Mouse (Mus musculus) liver, embryonic 14.5 days (tissue): ENCODE results near the gene Cd9. TPM values are rescaled to one million over a fixed set of nuclear protein-coding genes. Genes with fewer than 3 reads are reported as not detected.

ENCODE experiments used
- ATAC-seq: fragments of 200-750 bp; cut with Nextera tagmentation; 2 replicates; pipeline ENCODE4 v1.8.0; 2017; ENCODE audit warnings: moderate number of reproducible peaks, mild to moderate bottlenecking, moderate library complexity; ENCODE audit not compliant: insufficient read depth
- DNase-seq, 3 experiments: peaks; one replicate each; pipeline ENCODE4 v3.0.0-alpha.2; 2012 to 2013; ENCODE audit warnings: low read depth in 3 of 3, low spot score in 3 of 3
- H3K27ac ChIP-seq: fragments of 300-500 bp; sonication (generic); 2 replicates; pipeline ENCODE4 v1.5.1; 2014; ENCODE audit warnings: moderate library complexity, mild to moderate bottlenecking, control low read depth, inconsistent platforms
- H3K27me3 ChIP-seq: fragments of 300-500 bp; sonication (generic); 2 replicates; pipeline ENCODE4 v1.6.1; 2014; ENCODE audit warnings: mild to moderate bottlenecking, low read length, moderate library complexity; ENCODE audit not compliant: control insufficient read depth, insufficient read depth
- H3K36me3 ChIP-seq: fragments of 300-500 bp; sonication (generic); replicated peaks from 2 replicates; pipeline ENCODE4 v1.6.1; 2014; ENCODE audit warnings: low read depth; ENCODE audit not compliant: control insufficient read depth, insufficient read depth
- H3K4me1 ChIP-seq, 2 experiments: fragments of 200-500 bp in 1 of 2; fragments of 300-500 bp in 1 of 2; sonication (generic) in 1 of 2; replicated peaks; 2 replicates each; pipeline ENCODE4 v1.6.1; 2012 to 2014; ENCODE audit warnings: antibody characterized with exemption in 1 of 2, inconsistent platforms in 1 of 2, low read length in 1 of 2; ENCODE audit not compliant: control insufficient read depth in 2 of 2, insufficient read depth in 2 of 2
- H3K4me2 ChIP-seq: fragments of 300-500 bp; sonication (generic); 2 replicates; pipeline ENCODE4 v1.6.1; 2014; ENCODE audit warnings: low read depth, mild to moderate bottlenecking, control low read depth, moderate library complexity
- H3K4me3 ChIP-seq, 2 experiments: fragments of 200-500 bp in 1 of 2; fragments of 300-500 bp in 1 of 2; sonication (generic) in 1 of 2; 2 replicates each; pipeline ENCODE4 v1.5.1; 2012 to 2014; ENCODE audit warnings: low read depth in 2 of 2, low read length in 2 of 2, mild to moderate bottlenecking in 2 of 2, control low read depth in 1 of 2, inconsistent platforms in 1 of 2, moderate library complexity in 1 of 2; ENCODE audit not compliant: insufficient read depth in 1 of 2
- H3K9ac ChIP-seq: fragments of 300-500 bp; sonication (generic); replicated peaks from 2 replicates; pipeline ENCODE4 v1.6.1; 2014; ENCODE audit warnings: mild to moderate bottlenecking, control low read depth, moderate library complexity
- H3K9me3 ChIP-seq: fragments of 300-500 bp; sonication (generic); 2 replicates; pipeline ENCODE4 v1.6.1; 2016; ENCODE audit warnings: low read length, mixed read lengths; ENCODE audit not compliant: control insufficient read depth
- CTCF ChIP-seq: IDR thresholded peaks from 2 replicates; pipeline ENCODE4 v1.5.1; 2016; ENCODE audit warnings: antibody characterized with exemption, low read depth, control low read depth
- EP300 ChIP-seq: IDR thresholded peaks from 2 replicates; pipeline ENCODE4 v1.6.1; 2016; ENCODE audit warnings: antibody characterized with exemption, low read depth
- WGBS: fragments of 180-500 bp; shearing (Covaris S2); extraction: QIAGEN DNeasy Blood & Tissue Kit; methylation state at CpG from one replicate; pipeline ENCODE4 v1.1.7; 2014; ENCODE audit not compliant: insufficient replicate concordance; 5-methylcytosine and 5-hydroxymethylcytosine counted together
- polyA plus RNA-seq, 2 experiments: library from polyadenylated mRNA; depleted of rRNA in 1 of 2; stranded (reverse) in 1 of 2; unstranded in 1 of 2; fragments of >200 nt; fragmentation: Nextera tagmentation in 1 of 2; extraction: Ambion mirVana in 1 of 2; gene quantifications; 2 replicates each; pipeline versions ENCODE4 v1.2.1 to v1.2.3; 2012 to 2014

Cd9 gene
- polyA plus RNA-seq, 2 experiments: 62.6 to 96.8 TPM

DNA sequence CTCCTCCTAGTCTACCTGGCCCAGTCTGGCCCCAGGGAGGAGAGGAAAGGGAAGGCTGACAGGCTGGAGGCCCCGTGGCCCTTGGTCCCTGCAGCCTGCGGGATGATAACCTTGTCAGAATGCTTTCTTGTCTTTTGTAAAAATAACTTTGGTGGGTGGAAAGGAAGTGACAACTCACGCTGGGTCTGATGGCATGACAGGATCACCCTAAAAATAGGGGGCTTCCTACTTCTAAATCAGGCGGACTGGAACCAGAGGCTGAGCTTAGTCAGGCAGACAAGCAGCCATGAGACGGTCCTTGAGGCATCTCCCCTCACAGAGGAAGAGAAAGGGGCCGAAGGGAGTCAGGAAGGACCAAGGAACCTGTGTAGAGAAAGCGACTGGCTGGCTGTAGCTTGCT lies 23.3 kb downstream of the Cd9 start:
- no peak for ATAC-seq
- no peak overlapping the region for H3K27ac ChIP-seq
- no peak overlapping the region for H3K4me3 ChIP-seq
- H3K4me1 ChIP-seq: peaks cover 21 to 35% of the 10 kb centered on the region in 2 experiments
- 21% methylated on average over 7 of the region's 7 CpGs for WGBS
- H3K4me2 ChIP-seq: no peak overlapping the region
- DNase-seq: no peak
- no peaks in the 10 kb centered on the region for H3K36me3 ChIP-seq
- no peaks in the 10 kb centered on the region for H3K9me3 ChIP-seq
- H3K9ac ChIP-seq: no peak overlapping the region
- no peaks in the 10 kb centered on the region for H3K27me3 ChIP-seq
- no peak for TF ChIP-seq CTCF
- TF ChIP-seq EP300: no peak

DNA sequence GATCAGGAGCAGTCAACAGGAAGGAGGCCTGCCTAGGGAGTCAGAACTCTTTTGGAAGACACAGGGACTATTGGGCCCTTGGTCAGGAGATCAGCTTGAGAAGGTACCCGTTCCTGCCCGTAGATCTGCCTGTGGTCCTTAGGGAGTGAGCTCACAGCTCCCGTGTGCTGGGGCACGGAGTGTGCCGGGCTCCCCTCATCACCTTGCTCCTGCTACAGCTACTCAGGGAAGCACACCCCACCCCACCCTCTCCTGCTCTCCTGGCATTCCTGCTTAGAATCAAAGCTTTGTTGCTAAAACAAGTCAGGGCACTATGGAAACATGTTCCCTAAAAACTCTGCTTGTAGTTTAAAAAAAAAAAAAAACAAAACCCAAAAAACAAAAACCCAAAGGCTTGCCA lies 24.0 kb downstream of the Cd9 start:
- H3K4me1 ChIP-seq: peaks cover 17 to 31% of the 10 kb centered on the region in 2 experiments
- no peaks in the 10 kb centered on the region for H3K36me3 ChIP-seq
- TF ChIP-seq EP300 (no peak), CTCF (no peak)
- H3K27ac ChIP-seq: no peak overlapping the region
- ATAC-seq (no peak), DNase-seq (no peak)
- no peak overlapping the region for H3K4me2 ChIP-seq
- H3K9ac ChIP-seq: no peak overlapping the region
- no peaks in the 10 kb centered on the region for H3K27me3 ChIP-seq
- 76% methylated on average over 5 of the region's 5 CpGs for WGBS
- no peaks in the 10 kb centered on the region for H3K9me3 ChIP-seq
- H3K4me3 ChIP-seq: no peak overlapping the region

DNA sequence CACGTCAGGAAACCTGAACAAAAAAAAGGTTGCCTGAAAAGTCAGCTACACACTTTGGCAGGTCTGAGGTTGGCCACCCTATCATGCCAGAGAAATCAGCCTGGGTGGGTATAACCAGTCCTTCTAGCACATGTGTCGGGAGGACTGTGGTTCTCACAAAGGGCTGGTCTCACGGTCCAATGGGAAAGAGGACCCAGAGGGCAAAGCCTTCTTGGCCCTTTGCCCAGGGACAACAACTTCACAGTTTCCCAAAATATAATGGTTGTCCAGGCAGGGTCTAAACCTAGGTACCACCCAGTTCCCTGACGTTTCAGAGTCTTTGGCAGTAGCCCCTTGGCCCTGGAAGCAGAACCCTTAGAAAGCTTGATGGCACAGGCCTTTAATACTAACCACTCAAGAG lies 25.4 kb downstream of the Cd9 start:
- H3K27ac ChIP-seq: no peak overlapping the region
- TF ChIP-seq EP300: no peak
- no peak for TF ChIP-seq CTCF
- no peak for DNase-seq
- no peaks in the 10 kb centered on the region for H3K27me3 ChIP-seq
- H3K4me2 ChIP-seq: no peak overlapping the region
- no peak overlapping the region for H3K9ac ChIP-seq
- no peaks in the 10 kb centered on the region for H3K36me3 ChIP-seq
- H3K9me3 ChIP-seq: no peaks in the 10 kb centered on the region
- H3K4me3 ChIP-seq: no peak overlapping the region
- ATAC-seq: no peak
- 65% methylated on average over 4 of the region's 4 CpGs for WGBS
- H3K4me1 ChIP-seq: peaks cover 8 to 24% of the 10 kb centered on the region in 2 experiments

DNA sequence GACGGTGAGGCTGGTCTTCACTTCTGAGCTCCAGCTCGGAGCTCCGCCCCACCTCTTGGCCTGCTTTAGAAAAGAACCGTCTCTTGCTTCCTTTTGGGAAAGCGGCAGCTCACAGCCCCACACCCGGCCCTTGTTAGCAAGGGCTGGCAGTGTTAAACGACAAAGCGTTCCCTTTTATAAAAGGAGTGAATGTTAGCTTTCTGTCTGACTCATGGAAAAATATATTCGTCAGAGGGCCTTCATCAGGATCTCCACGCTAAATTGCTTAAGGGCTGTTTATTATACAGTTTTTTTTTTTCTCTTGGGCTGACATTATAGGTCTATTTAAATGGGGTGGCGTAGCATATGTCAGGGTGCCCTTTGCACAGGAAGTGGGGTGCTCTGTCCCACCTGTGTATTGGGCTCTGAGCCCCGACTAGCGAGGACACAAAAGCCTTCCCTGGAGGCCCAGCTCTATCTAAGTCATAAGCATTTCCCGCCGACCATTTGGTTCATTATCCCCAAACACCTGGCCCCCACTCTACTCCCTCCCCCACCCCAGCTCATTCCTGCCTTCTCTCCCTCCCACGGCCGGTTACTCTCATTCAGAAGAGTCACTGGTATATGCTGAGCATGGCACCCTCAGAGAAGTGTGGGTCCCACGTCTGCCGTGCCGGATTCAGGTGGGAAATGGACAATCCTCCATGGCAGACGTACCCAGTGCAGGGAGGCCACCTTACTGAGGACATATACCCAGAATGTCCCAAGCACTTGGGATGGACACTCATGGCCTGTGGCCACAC lies 26.2 kb downstream of the Cd9 start:
- ATAC-seq: no peak
- Histone ChIP-seq H3K9me3 (no peaks in the 10 kb centered on the region), H3K27ac (no peak overlapping the region), H3K9ac (no peak overlapping the region), H3K4me2 (no peak overlapping the region), H3K4me3 (no peak overlapping the region), H3K4me1 (peaks cover 0 to 15% of the 10 kb centered on the region in 2 experiments; a peak in 2 of 4 replicates), H3K36me3 (no peaks in the 10 kb centered on the region), H3K27me3 (no peaks in the 10 kb centered on the region)
- no peak for DNase-seq
- WGBS: 57% methylated on average over 21 of the region's 21 CpGs
- TF ChIP-seq EP300: no peak
- no peak for TF ChIP-seq CTCF

DNA sequence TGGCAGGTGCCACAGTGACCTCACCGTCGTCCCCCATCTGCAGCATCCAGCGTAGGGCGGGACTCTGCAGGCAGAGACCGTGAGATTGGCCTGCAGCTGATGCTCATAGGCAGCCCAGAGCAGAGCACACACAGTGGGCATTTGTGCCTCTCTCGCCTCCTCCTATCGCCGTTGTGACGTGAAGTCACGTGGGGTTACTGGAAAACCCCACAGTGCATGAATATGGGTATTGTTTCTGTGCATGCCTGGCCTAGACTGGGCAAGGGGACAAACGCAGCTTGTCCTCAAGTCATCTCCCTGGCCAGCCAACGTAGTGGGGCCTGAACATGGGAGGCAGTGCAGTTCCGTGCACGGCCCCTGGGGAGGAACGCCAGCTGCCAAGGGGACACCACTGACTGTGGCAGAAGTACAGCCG lies 27.3 kb downstream of the Cd9 start:
- H3K9ac ChIP-seq: no peak overlapping the region
- no peak overlapping the region for H3K4me3 ChIP-seq
- no peaks in the 10 kb centered on the region for H3K36me3 ChIP-seq
- no peak overlapping the region for H3K4me2 ChIP-seq
- peak; percentile 32; the same call in 1 of the 2 replicates for TF ChIP-seq CTCF
- TF ChIP-seq EP300: no peak
- no peaks in the 10 kb centered on the region for H3K27me3 ChIP-seq
- no peak overlapping the region for H3K27ac ChIP-seq
- no peak for ATAC-seq
- H3K9me3 ChIP-seq: no peaks in the 10 kb centered on the region
- DNase-seq: no peak
- H3K4me1 ChIP-seq: peaks cover 0 to 7% of the 10 kb centered on the region in 2 experiments; a peak in 2 of 4 replicates
- 76% methylated on average over 16 of the region's 16 CpGs for WGBS
